Mouse (Mus musculus) CH12.LX (cell line): Measurements from ENCODE around the gene Rreb1. TPM values are rescaled to one million over a fixed set of nuclear protein-coding genes. Genes with fewer than 3 reads are reported as not detected.

ENCODE experiments used
- DNase-seq: peaks from one replicate; pipeline ENCODE4 v3.0.0-alpha.2; 2013; ENCODE audit errors: extremely low read depth
- H3K27ac ChIP-seq: 2 replicates; pipeline ENCODE4 v1.5.1; 2012; ENCODE audit warnings: low read depth, mild to moderate bottlenecking, control low read depth, moderate library complexity; ENCODE audit not compliant: insufficient read depth
- H3K27me3 ChIP-seq: replicated peaks from 2 replicates; pipeline ENCODE3; 2012; ENCODE audit warnings: inconsistent platforms
- H3K36me3 ChIP-seq, 2 experiments: replicated peaks in 1 of 2; 2 replicates each; pipeline versions ENCODE3 to v1.6.1; 2012; ENCODE audit warnings: inconsistent platforms in 1 of 2, low read length in 1 of 2, mild to moderate bottlenecking in 1 of 2, mixed read lengths in 1 of 2, moderate library complexity in 1 of 2; ENCODE audit not compliant: control insufficient read depth in 1 of 2, insufficient read depth in 1 of 2
- H3K4me1 ChIP-seq, 2 experiments: 2 replicates each; pipeline ENCODE4 v1.6.1; 2012; ENCODE audit warnings: inconsistent platforms in 1 of 2, moderate library complexity in 1 of 2; ENCODE audit not compliant: insufficient read depth in 2 of 2, control insufficient read depth in 1 of 2
- H3K4me2 ChIP-seq: 2 replicates; pipeline ENCODE4 v1.6.1; 2012; ENCODE audit warnings: low read depth, mild to moderate bottlenecking, control low read depth; ENCODE audit not compliant: poor library complexity, insufficient read depth, severe bottlenecking
- H3K4me3 ChIP-seq, 3 experiments: fragments of 150-350 bp in 1 of 3; sonication (generic) in 1 of 3; replicated peaks in 1 of 3; 2 replicates each; pipeline versions ENCODE3 to v1.5.1; 2011 to 2012; ENCODE audit warnings: low read depth in 2 of 3, low read length in 2 of 3, mild to moderate bottlenecking in 2 of 3, moderate library complexity in 2 of 3, control low read depth in 1 of 3, improper control_type of control experiment in 1 of 3, inconsistent platforms in 1 of 3, mixed read lengths in 1 of 3; ENCODE audit not compliant: poor library complexity in 1 of 3
- H3K79me2 ChIP-seq: replicated peaks from 2 replicates; pipeline ENCODE4 v1.6.1; 2012; ENCODE audit warnings: mild to moderate bottlenecking, moderate library complexity; ENCODE audit not compliant: control insufficient read depth, poor library complexity, insufficient read depth, severe bottlenecking; ENCODE audit errors: extremely low read depth
- H3K9ac ChIP-seq: 2 replicates; pipeline ENCODE4 v1.6.1; 2012; ENCODE audit warnings: low read depth, mild to moderate bottlenecking, control low read depth, moderate library complexity; ENCODE audit not compliant: insufficient read depth
- H3K9me3 ChIP-seq: replicated peaks from 2 replicates; pipeline ENCODE3; 2012; ENCODE audit warnings: low read length, inconsistent platforms, mixed read lengths
- CHD2 ChIP-seq: IDR thresholded peaks from 2 replicates; pipeline ENCODE4 v1.6.1; 2011; ENCODE audit warnings: low read length, improper control_type of control experiment
- E2F4 ChIP-seq: IDR thresholded peaks from 2 replicates; pipeline ENCODE4 v1.6.1; 2011; ENCODE audit warnings: low read depth, low read length, improper control_type of control experiment; ENCODE audit not compliant: insufficient replicate concordance
- EP300 ChIP-seq: IDR thresholded peaks from 2 replicates; pipeline ENCODE4 v1.6.1; 2011; ENCODE audit warnings: low read length, improper control_type of control experiment
- ETS1 ChIP-seq: conservative IDR thresholded peaks from 2 replicates; pipeline ENCODE4 v1.6.1; 2012; ENCODE audit warnings: low read depth, mild to moderate bottlenecking, inconsistent platforms, low read length, improper control_type of control experiment, moderate library complexity
- GABPA ChIP-seq: IDR thresholded peaks from 2 replicates; pipeline ENCODE4 v1.6.1; 2012; ENCODE audit warnings: low read depth, low read length, improper control_type of control experiment, inconsistent platforms; ENCODE audit not compliant: insufficient replicate concordance
- IRF4 ChIP-seq: IDR thresholded peaks from 2 replicates; pipeline ENCODE4 v1.6.1; 2014; ENCODE audit warnings: low read depth, mild to moderate bottlenecking, inconsistent platforms, low read length, improper control_type of control experiment
- MAFK ChIP-seq: IDR thresholded peaks from 2 replicates; pipeline ENCODE4 v1.6.1; 2011; ENCODE audit warnings: low read length, improper control_type of control experiment; ENCODE audit not compliant: insufficient replicate concordance
- MAX ChIP-seq: IDR thresholded peaks from 2 replicates; pipeline ENCODE4 v1.6.1; 2011; ENCODE audit warnings: low read length, improper control_type of control experiment
- MAZ ChIP-seq: IDR thresholded peaks from 2 replicates; pipeline ENCODE4 v1.6.1; 2012; ENCODE audit warnings: low read depth, mild to moderate bottlenecking, inconsistent platforms, low read length, improper control_type of control experiment, moderate library complexity
- MEF2A ChIP-seq: IDR thresholded peaks from 2 replicates; pipeline ENCODE4 v1.6.1; 2014; ENCODE audit warnings: low read depth, mild to moderate bottlenecking, inconsistent platforms, low read length, improper control_type of control experiment, borderline replicate concordance
- MXI1 ChIP-seq: IDR thresholded peaks from 2 replicates; pipeline ENCODE4 v1.6.1; 2011; ENCODE audit warnings: mild to moderate bottlenecking, low read depth, low read length, improper control_type of control experiment
- NELFE ChIP-seq: IDR thresholded peaks from 2 replicates; pipeline ENCODE4 v1.6.1; 2011; ENCODE audit warnings: low read depth, low read length, improper control_type of control experiment
- NRF1 ChIP-seq: IDR thresholded peaks from 2 replicates; pipeline ENCODE4 v1.6.1; 2014; ENCODE audit warnings: low read depth, mild to moderate bottlenecking, inconsistent platforms, low read length, improper control_type of control experiment, moderate library complexity
- PAX5 ChIP-seq: IDR thresholded peaks from 2 replicates; pipeline ENCODE4 v1.6.1; 2012; ENCODE audit warnings: low read length, inconsistent platforms, mixed read lengths
- POLR2AphosphoS2 ChIP-seq: IDR thresholded peaks from 2 replicates; pipeline ENCODE4 v1.6.1; 2011; ENCODE audit warnings: low read depth, low read length, improper control_type of control experiment
- RCOR1 ChIP-seq: conservative IDR thresholded peaks from 2 replicates; pipeline ENCODE4 v1.6.1; 2012; ENCODE audit warnings: low read depth, mild to moderate bottlenecking, inconsistent platforms, low read length, improper control_type of control experiment
- SMC3 ChIP-seq: IDR thresholded peaks from 2 replicates; pipeline ENCODE4 v1.6.1; 2011; ENCODE audit warnings: low read depth, low read length, improper control_type of control experiment
- TBP ChIP-seq: conservative IDR thresholded peaks from 2 replicates; pipeline ENCODE4 v1.6.1; 2011; ENCODE audit warnings: low read depth, low read length, improper control_type of control experiment
- dilution Hi-C: fragments of 300-500 bp; cut with MboI; formaldehyde crosslinking; loops from 2 replicates; pipeline ENCODE4 v1.14.3; 2020; ENCODE audit warnings: low sequenced_read_pairs; ENCODE audit not compliant: extremely low pct_unique_long_range_greater_than_20kb, extremely low pct_ligation_motif_present
- in situ Hi-C: fragments of 300-500 bp; cut with MboI; formaldehyde crosslinking; loops from 3 replicates; pipeline ENCODE4 v1.14.3; 2019; ENCODE audit warnings: low sequenced_read_pairs, low pct_ligation_motif_present, low pct_unique_long_range_greater_than_20kb, mixed read lengths
- polyA plus RNA-seq: library from polyadenylated mRNA; unstranded; fragments of >175 nt; gene quantifications from 2 replicates; pipeline ENCODE4 v1.2.1, GENCODE M21; 2012; ENCODE audit warnings: low read depth; ENCODE audit not compliant: insufficient read length
- total RNA-seq, 2 experiments: library from RNA; depleted of rRNA; stranded (reverse); fragments of 300-350 nt in 1 of 2; fragments of >200 nt in 1 of 2; gene quantifications; 2 replicates each; pipeline ENCODE4 v1.2.3; 2012 to 2014

Rreb1 gene
- total and polyA plus RNA-seq, 3 experiments = 1.0 to 10.2 (median 5.3) TPM

GRCm38 (mm10) chr13:37740752-37741151 is 37.4 kb upstream of the Rreb1 start:
- Histone ChIP-seq H3K36me3 (no peaks in the 10 kb centered on the region), H3K4me1 (no peaks in the 10 kb centered on the region), H3K27me3 (no peaks in the 10 kb centered on the region), H3K27ac (no peak overlapping the region), H3K4me2 (no peak overlapping the region), H3K9me3 (no peaks in the 10 kb centered on the region), H3K79me2 (no peaks in the 10 kb centered on the region), H3K4me3 (no peak overlapping the region), H3K9ac (no peak overlapping the region)
- no peak for DNase-seq
- dilution Hi-C loops (no loop called here), in situ Hi-C loops (no loop called here)
- TF ChIP-seq MXI1 = no peak
- TF ChIP-seq POLR2AphosphoS2 = no peak
- TF ChIP-seq SMC3 = no peak
- no peak for TF ChIP-seq RCOR1
- no peak for TF ChIP-seq GABPA

- Histone ChIP-seq H3K4me2 (no peak overlapping the region), H3K36me3 (no peaks in the 10 kb centered on the region), H3K4me3 (no peak overlapping the region), H3K9ac (no peak overlapping the region), H3K4me1 (no peaks in the 10 kb centered on the region), H3K79me2 (no peaks in the 10 kb centered on the region), H3K27ac (no peak overlapping the region), H3K27me3 (no peaks in the 10 kb centered on the region), H3K9me3 (no peaks in the 10 kb centered on the region)
- DNase-seq = no peak
- TF ChIP-seq CHD2 = no peak
- TF ChIP-seq E2F4 = no peak
- TF ChIP-seq EP300 = no peak
- no peak for TF ChIP-seq IRF4
- no peak for TF ChIP-seq MEF2A
- TF ChIP-seq NRF1 = no peak
- TF ChIP-seq ETS1 = no peak
- no peak for TF ChIP-seq PAX5
- TF ChIP-seq TBP = no peak
- no peak for TF ChIP-seq RCOR1
- no peak for TF ChIP-seq MAX
- no peak for TF ChIP-seq NELFE
- no peak for TF ChIP-seq MAZ
- no peak for TF ChIP-seq MAFK
- TF ChIP-seq SMC3 = no peak
- dilution Hi-C loops = no loop called here
- in situ Hi-C loops = no loop called here
Observed at GRCm38 (mm10) chr13:37742248-37742647, 36.0 kb upstream of the Rreb1 start.
